Mouse (Mus musculus) urinary bladder, postnatal 25 days (tissue): ENCODE results near the gene Wdr83os.
A peak's percentile ranks its signal among the peaks of the same experiment; 100 is the strongest.

Experiments used
- DNase-seq: peaks from one replicate; pipeline ENCODE4 v3.0.0; 2022; ENCODE audit warnings: low spot score

Gene Wdr83os

DNA sequence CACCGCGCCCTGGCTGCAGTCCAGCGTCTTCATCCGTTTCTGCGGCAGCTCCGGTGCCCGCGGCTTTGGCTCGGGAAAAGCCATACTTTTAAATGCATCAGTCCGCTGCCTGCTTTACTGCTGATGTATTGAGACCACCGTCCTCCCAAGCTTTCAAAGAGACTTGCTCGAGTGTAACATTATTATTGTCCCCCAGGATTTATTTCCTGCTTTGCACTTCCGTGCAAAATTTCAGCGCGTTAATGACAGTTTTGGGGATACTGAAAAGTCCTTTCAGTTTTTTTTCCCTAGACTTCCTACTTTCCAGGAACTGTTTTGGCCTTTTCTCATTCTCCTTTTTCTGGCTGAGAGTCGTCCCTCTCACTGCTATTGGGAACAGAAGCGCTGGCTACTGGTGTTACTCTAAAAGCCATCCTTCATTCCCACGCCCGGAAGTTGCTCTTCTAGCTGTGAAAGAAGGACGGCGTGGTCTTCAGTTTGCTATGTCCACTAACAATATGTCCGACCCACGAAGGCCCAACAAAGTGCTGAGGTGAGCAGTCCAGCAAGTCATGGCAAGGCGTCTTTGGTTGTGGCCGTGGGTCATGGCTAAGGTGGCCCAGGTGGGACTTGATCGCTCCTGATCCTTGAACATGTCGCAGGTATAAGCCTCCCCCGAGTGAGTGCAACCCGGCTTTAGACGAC lies at the start of gene Wdr83os:
TSS of gene Wdr83os (plus strand) at position 209 of the 684 bp plus-strand sequence.
- DNase-seq = peak; percentile 44

DNA sequence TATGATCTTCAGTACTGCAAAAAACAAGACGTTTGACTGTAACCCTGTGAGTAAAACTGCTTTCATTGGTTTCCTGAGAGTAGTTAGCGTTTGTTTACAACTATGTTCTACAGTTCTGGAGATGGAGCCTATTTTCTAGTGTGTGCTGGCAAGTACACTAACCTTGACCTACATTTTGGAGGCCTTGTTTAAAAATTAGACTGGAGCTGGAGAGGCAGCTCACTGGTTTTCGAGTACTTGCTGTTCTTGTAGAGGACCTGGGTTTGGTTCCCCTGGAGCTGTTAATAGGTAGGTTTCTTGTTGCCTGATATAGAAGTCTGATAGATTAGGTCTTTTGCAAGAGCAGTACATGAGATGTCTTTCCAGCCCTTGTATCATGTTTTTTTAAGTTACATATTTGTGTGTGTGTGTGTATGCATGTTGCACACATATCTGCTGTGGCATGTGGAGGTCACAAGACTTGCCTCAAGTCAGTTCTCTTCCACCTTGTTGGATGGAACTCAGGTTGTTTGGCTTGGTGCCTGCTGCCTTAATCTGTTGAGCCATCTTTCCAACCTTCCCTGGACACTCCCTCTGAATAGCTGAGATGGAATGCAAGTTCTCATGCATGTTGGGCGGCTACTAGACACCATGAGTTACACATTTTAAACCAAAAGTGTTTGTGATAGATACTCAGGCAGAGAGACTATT lies 47.8 kb upstream of the Wdr83os start:
- no peak for DNase-seq

GRCm38 (mm10) chr8:85033867-85034266 lies 46.7 kb upstream of the Wdr83os start:
- no peak for DNase-seq

DNA sequence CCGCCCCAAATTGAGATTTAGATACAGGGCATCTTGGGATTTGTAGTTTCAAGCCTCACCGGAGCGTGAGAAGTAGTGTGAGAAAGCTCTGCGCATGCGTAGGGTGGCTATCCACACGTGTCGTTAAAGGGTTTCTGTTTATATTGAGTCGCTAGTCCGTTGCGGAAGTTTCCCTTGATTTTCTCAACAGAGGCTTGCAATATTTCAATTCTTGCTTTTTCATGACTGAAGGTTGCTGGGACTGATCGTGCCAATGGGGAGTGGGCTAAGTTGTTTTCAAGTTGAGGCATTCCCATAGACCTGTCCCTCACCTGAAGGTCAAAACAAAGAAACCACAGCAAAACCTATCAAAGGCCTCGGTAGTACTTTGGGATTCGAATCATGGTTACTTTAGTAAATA lies 45.8 kb upstream of the Wdr83os start:
- peak; percentile 58 for DNase-seq

DNA sequence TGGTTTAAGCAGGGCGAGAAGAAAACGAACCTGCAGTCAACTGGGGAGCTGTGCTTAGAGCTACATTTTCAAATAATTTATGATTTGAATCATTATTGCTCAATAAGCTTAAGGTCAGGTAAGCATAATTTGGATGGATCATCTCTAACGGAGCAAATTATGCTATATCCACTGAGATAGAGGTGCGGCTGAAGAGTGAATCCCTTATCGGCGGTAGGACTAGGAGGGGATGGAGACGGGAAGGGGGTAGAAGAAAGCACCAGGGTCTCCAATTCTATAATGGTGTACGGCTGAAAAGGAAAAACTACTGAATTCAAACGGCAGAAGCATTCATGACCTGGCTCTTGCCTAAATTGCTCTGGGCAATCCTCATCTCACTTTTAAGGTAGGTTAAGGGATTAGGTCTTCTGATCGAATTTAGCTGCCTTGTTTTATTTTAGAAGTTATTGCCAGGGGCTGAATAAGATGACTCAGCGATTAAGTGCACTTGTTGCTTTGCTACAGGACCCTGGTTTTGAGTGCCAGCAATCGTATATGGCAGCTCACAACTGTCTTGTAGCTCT lies 45.3 kb upstream of the Wdr83os start:
- no peak for DNase-seq

GRCm38 (mm10) chr8:85035728-85036310 lies 44.7 kb upstream of the Wdr83os start:
- DNase-seq = no peak

DNA sequence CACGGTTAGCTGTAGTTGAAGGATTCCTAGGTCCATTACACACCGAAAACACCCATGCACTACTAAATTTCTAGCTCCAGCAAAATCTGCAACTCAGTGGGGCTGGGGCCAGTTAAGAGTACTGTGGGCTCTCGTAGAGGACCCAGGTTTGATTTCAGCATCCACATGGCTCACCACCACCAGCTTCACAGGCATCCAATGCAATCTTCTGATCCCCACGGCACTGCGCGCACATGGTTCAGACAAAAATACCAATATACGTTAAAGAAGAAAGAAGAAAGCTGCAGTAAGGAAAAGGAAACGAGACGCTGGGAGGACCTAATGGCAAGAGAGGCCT lies 44.2 kb upstream of the Wdr83os start:
- no peak for DNase-seq

DNA sequence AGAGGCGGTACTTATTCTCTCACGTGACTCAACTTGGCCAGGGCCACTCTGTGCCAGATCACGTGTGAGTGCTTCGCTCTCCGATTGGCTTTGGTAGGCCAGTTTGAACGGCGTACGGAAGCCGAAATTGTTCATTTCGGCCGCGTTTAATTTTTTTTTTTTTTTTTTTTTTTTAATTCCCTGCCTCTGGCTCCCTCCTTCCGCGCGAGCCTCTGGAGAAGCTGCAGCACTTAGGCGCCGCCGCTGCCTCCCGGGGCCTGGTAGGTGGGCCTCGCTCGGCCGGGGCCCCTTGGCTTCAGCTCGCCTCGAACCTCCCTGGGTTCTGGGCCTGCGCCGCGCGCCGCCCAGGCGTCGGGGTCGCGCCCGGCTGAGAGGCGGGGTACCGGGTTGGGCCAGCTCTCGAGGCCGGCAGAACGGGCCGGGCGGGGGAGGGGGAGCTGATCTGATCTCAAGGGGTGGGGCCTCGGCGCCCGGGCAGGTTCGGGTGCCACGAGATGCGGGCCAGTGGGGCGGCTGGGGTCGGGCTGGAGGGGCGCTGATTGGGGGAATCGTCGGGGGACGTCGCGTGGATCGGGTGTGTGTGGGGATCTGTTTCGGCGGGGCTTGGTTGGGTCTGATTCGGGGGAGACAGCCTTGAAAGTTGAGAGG lies 43.7 kb upstream of the Wdr83os start, which contains the start of gene Tnpo2:
TSS of gene Tnpo2 (plus strand) at position 198 of the 648 bp plus-strand sequence.
- DNase-seq = peak; percentile 85

- DNase-seq = no peak
Measured at GRCm38 (mm10) chr8:85037366-85037680, 43.2 kb upstream of the Wdr83os start.

- DNase-seq = peak; percentile 56
Measured at GRCm38 (mm10) chr8:85037681-85038531, 42.6 kb upstream of the Wdr83os start.

- no peak for DNase-seq
Measured at GRCm38 (mm10) chr8:85043619-85044018, 36.9 kb upstream of the Wdr83os start.

DNA sequence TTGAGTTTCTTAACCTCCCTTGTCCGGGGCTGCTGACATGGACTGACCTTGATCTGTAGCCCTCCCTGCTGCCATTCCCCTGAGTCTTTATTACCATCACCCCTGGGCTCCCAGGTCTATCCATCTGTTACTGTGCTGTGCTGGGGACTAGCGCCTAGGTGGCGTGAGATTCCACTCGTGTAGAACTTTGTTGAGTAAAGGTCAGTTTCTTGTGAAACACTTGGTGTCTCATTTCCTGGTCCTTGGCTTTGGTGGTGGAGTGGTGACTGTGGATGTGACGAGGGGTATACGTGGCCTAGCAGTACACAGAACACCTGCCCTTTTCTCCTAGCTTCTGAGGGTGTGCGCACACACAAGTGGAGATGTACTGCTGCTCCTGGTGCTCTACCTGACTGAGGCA lies 23.2 kb upstream of the Wdr83os start:
- no peak for DNase-seq

GRCm38 (mm10) chr8:85059879-85060616 lies 20.5 kb upstream of the Wdr83os start, which contains the start of gene Fbxw9:
Fbxw9 (plus strand) TSS chr8:85060055.
- peak; percentile 85 for DNase-seq

- DNase-seq = no peak
Measured at GRCm38 (mm10) chr8:85062603-85063002, 17.9 kb upstream of the Wdr83os start.

GRCm38 (mm10) chr8:85065213-85065612 lies 15.3 kb upstream of the Wdr83os start:
- DNase-seq = no peak

- peak; percentile 51 for DNase-seq
Measured at GRCm38 (mm10) chr8:85067155-85067554, 13.4 kb upstream of the Wdr83os start.

DNA sequence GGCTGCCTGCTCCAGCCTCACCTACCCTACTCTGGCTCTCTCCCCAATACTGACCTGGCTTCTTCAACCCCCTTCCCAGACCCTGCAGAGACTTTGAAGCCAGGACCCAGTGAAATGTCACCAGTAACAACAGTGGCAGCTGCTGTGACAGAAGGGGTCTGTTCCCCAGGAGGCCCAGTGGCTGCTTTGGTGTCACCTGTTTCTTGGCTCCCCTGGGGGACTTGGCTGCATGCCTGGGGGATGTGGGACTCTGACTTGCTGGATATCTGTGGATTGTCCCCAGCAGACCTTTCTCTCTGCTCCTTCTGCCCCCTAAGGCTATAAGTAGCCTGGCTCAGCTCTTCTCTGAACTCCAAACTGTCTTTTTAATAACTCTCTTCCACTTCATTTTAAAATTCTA lies 12.6 kb upstream of the Wdr83os start, which contains the start of gene Gm5741:
TSS of gene Gm5741 (minus strand) at position 1 of the 400 bp plus-strand sequence.
- no peak for DNase-seq

- DNase-seq = no peak
Measured at GRCm38 (mm10) chr8:85071041-85071440, 9.5 kb upstream of the Wdr83os start.

- DNase-seq = peak; percentile 83
Measured at GRCm38 (mm10) chr8:85071514-85072281, 8.8 kb upstream of the Wdr83os start, which contains the start of gene Dhps. Dhps (plus strand) TSS chr8:85071757.

DNA sequence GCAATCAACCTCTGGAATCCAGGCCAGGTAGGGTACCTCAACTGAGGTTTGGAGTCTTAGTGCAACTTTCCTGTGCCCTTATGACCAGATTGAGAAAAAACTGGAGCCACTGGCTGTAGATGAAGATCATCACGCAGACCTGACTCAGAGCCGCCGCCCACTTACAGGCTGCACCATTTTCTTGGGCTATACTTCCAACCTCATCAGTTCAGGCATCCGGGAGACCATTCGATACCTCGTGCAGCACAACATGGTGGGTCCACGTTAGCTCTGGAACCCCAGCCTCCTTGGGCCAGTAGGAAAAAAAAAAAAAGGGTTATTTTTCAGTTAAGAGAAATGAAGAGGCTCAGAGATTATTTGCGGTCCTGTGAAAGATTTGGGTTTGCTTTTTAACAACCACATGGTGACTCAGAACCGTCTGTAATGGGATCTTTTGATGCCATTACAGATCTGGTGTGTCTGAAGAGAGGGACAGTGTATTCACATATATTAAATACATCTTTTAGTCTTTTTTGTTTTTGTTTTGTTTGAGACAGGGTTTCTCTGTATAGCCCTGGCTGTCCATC lies 8.1 kb upstream of the Wdr83os start:
- no peak for DNase-seq
